Mouse (Mus musculus): ENCODE results near the gene Pdf.
"Not testable (repeated sequence)": the region's sequence is repeated elsewhere in the genome, so short reads cannot be mapped to it uniquely, and the experiment has no call there.

Pdf gene

DNA sequence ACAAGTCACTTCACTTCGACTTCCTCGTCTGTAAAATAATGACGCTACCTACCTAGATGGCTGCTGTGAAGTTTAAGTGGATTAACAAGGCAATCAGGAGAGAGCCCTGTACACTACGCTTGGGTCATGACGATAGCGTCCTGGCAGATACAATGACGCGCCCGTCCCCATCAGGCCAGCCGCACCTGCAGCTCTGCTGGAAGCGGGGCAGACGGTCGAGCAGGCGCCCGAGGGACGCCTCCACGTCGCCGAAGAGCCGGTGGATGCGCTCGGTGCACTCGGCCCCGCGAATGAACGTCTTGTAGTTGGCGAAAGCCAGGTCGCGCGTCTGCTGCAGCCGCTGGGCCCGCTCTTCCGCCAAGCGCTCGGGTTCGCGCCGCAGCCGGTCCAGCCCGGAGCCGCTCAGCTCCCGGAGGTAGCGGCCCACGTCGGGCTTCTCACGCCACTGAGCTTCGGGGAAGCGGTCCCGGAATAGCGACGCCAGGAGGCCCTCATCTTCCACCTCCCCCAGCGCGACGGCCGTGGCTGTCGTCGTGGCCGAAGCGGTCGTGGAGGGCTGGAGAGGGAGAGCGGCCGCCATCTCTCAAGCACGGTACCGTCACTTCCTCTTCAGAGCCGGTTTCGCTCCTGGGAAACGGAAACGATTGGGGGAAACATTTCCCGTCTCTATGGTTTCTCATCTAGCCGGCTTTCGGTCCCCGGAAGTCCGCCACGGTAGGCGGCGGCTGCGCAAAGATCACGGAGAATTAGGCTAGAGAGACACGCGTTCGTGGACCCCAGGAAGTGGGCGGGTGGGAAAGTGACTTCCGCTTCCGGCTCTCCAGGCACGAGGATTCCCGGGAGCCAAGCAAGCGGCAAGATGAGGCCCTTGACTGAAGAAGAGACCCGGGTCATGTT, 7.9 kb upstream of the Pdf start, which contains the start of the genes Cog8 and Nip7:
Cog8 (minus strand) TSS at position 614 of the 897 bp plus-strand sequence.
Nip7 (plus strand) TSS at position 802 of the 897 bp plus-strand sequence.
- Histone ChIP-seq H3K27me3 (ENCODE audit: control insufficient read depth, insufficient read depth, low read length, poor library complexity, severe bottlenecking) (no peaks in the 10 kb centered on the region), H3K36me3 (ENCODE audit: control insufficient read depth, insufficient read depth, low read length, poor library complexity, severe bottlenecking) (peaks cover 4% of the 10 kb centered on the region)
- DNase-seq (ENCODE audit: low read depth, low spot score), result peak; percentile 97

DNA sequence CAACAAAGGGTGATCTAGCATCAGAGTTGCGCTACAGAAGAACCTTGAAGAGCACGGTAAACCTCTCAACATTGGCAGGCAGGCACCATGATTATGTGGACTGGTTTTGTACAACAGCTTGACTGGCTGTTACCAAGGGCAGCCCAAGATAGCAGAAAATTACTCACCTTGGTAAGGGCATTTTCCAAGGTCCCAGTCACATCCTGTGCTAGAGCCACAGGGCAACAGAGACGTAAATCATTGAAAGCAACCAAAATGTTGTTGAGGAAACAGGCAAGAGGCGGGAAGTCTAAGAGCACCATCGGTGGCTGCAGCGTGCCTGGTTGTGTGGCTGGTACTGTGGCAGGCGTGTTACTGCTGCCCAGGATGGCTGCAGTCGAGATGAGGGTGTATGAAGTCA, 3.6 kb upstream of the Pdf start:
- peaks cover 7% of the 10 kb centered on the region for H3K36me3 ChIP-seq (ENCODE audit: control insufficient read depth, insufficient read depth, low read length, poor library complexity, severe bottlenecking)
- H3K27me3 ChIP-seq (ENCODE audit: control insufficient read depth, insufficient read depth, low read length, poor library complexity, severe bottlenecking), result no peaks in the 10 kb centered on the region
- no peak for DNase-seq (ENCODE audit: low read depth, low spot score)

DNA sequence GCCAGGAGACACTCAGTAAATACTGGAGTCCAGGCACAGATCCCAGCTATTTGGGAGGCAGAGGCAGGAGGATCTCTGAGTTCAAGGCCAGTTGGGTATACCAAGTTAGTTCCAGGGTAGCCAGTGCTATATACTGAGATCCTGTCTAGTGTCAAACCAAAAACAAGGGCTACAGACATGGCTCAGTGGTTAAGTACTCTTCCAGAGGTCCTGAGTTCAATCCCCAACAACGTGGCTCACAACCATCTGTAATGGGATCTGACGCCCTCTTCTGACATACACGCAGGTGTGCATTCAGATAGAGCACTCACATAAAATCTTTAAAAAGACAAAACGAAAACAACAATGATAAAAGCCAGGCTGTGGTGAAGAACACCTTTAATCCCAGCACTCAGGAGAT, 1.1 kb upstream of the Pdf start:
- peaks cover 16% of the 10 kb centered on the region for H3K36me3 ChIP-seq (ENCODE audit: control insufficient read depth, insufficient read depth, low read length, poor library complexity, severe bottlenecking)
- no peak for DNase-seq (ENCODE audit: low read depth, low spot score)
- H3K27me3 ChIP-seq (ENCODE audit: control insufficient read depth, insufficient read depth, low read length, poor library complexity, severe bottlenecking), result no peaks in the 10 kb centered on the region

DNA sequence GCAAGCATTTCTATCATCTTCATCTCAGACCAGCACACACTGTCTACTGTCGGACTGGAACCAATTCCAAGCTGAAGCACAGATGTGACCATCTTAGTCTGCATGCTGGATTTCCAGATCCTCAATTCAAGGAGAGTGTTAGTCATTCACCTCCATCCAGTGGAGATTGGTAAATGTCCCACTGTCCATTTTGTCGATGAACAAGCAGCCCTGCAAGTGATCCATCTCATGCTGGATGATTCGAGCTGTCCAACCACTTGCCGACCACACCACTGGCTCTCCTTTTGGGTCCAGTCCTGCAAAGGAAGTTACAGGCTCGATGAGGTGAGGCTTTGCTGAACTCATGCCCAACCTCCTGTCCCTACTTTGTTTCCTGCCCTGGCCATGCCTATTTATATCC, 1.4 kb downstream of the Pdf start:
- Histone ChIP-seq H3K36me3 (ENCODE audit: control insufficient read depth, insufficient read depth, low read length, poor library complexity, severe bottlenecking) (peaks cover 14% of the 10 kb centered on the region), H3K27me3 (ENCODE audit: control insufficient read depth, insufficient read depth, low read length, poor library complexity, severe bottlenecking) (no peaks in the 10 kb centered on the region)
- DNase-seq (ENCODE audit: low read depth, low spot score), result no peak

DNA sequence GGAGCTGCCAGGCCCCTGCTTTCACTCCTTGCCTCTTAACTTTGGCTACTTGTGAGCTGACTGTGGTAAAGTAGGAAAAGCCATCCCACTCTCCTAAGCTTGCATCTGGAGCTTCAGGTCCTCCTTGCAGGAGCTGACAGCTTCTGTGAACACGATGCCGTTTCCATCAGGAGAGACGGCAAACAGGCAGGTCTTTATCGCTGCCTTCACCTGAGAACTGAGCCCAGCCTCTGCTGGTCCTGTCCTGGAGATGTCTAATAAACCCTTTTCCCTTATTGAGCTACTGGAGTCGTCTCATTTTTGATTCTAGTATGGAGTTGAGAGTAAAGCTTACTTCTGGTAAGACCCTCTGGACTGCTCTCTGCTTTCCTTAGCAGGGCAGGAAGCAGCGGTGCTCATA, 2.9 kb downstream of the Pdf start:
- H3K27me3 ChIP-seq (ENCODE audit: control insufficient read depth, insufficient read depth, low read length, poor library complexity, severe bottlenecking), result no peaks in the 10 kb centered on the region
- H3K36me3 ChIP-seq (ENCODE audit: control insufficient read depth, insufficient read depth, low read length, poor library complexity, severe bottlenecking), result peaks cover 17% of the 10 kb centered on the region
- DNase-seq (ENCODE audit: low read depth, low spot score), result no peak

DNA sequence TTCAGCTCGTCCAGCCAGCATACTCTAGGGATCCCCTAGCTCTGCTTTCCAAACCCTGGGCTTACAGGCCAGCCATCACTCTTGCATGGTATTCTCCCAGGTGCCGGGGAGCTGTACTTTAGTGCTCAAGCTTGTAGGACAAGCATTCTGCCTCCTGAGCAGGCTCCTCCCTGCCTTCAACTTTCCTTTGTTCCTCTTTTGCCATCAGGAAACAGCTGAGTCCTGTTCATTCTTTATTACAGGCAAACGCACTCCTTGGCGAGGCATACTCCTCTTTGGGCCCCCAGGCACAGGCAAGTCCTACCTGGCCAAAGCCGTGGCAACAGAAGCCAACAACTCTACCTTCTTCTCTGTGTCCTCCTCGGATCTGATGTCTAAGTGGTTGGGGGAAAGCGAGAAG, 7.8 kb downstream of the Pdf start:
- Histone ChIP-seq H3K36me3 (ENCODE audit: control insufficient read depth, insufficient read depth, low read length, poor library complexity, severe bottlenecking) (peaks cover 16% of the 10 kb centered on the region), H3K27me3 (ENCODE audit: control insufficient read depth, insufficient read depth, low read length, poor library complexity, severe bottlenecking) (no peaks in the 10 kb centered on the region)
- no peak for DNase-seq (ENCODE audit: low read depth, low spot score)

DNA sequence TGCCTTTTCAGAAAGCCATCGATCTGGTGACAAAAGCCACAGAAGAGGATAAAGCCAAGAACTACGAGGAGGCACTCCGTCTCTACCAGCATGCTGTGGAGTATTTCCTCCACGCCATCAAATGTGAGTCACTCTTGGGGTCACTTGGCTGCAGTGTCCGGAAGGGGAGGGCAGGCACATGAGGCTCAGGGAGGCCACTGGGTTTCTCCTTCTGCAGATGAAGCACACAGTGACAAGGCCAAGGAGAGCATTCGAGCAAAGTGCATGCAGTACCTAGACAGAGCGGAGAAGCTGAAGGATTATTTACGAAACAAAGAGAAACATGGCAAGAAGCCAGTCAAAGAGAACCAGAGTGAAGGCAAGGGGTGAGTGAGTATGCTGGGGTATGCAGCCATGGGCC, 11.8 kb downstream of the Pdf start:
- no peaks in the 10 kb centered on the region for H3K27me3 ChIP-seq (ENCODE audit: control insufficient read depth, insufficient read depth, low read length, poor library complexity, severe bottlenecking)
- no peak for DNase-seq (ENCODE audit: low read depth, low spot score)
- H3K36me3 ChIP-seq (ENCODE audit: control insufficient read depth, insufficient read depth, low read length, poor library complexity, severe bottlenecking), result peaks cover 5% of the 10 kb centered on the region

DNA sequence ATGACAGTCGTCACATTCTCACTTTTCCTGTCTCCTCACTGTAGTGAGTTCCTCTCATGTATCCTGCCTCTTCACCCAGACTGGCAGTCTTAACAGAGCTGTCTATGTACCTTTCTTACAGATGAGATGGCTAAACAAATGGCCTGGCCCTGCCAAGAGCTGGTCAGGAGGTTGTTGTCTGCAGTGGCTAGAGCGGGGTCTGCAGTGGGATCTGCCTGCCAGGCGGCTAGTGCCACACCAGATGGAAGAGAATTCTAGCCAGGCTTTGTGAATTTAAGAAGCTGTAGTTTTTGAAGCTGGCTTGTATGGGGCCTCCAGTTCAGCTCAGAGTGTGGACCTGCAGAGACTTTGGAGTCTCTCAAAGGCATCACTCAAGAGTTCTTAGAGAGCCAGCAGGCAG, 12.8 kb downstream of the Pdf start:
- DNase-seq (ENCODE audit: low read depth, low spot score), result no peak
- no peaks in the 10 kb centered on the region for H3K27me3 ChIP-seq (ENCODE audit: control insufficient read depth, insufficient read depth, low read length, poor library complexity, severe bottlenecking)
- H3K36me3 ChIP-seq (ENCODE audit: control insufficient read depth, insufficient read depth, low read length, poor library complexity, severe bottlenecking), result peaks cover 3% of the 10 kb centered on the region; the same call in 1 of the 2 replicates

DNA sequence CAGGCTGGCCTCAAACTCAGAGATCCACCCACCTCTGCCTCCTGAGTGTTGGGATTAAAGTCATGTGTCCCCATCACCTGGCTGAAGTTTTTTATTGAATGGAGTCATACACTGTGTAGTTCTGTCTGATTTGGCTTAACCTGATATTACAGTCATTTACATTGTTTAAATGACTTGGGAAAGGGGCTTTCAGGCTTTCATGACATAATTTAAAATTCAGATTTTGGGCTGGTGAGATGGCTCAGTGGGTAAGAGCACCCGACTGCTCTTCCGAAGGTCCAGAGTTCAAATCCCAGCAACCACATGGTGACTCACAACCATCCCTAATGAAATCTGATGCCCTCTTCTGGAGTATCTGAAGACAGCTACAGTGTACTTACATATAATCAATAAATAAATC, 14.8 kb downstream of the Pdf start:
- not testable (repeated sequence) for H3K36me3 ChIP-seq (ENCODE audit: control insufficient read depth, insufficient read depth, low read length, poor library complexity, severe bottlenecking); H3K27me3 ChIP-seq (ENCODE audit: control insufficient read depth, insufficient read depth, low read length, poor library complexity, severe bottlenecking); DNase-seq (ENCODE audit: low read depth, low spot score)

DNA sequence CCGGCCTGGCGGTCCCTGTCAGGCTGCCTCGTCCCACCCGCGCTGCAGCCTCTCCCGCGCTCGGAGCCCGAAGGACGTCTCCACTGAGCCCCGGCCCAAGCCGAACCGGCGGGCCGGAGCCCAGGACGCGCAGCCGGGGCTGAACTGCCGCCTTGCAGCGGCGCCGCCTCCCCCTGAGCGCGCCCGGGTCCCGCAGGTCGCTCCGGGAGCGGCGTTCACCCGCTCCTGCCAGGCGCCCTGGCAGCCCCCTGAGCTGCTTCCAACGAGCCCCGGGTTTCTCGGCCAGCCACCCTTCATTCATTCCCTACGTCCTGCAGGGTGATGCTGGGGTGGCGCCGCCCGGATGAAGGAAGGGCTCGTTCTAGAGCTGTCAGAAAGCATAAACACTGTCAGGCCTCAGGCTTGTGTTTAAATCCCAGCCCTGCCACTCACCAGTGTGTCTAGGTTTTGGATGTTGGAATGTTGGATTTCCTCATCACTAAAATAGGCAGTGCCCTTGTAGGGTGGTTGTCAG, 16.8 kb downstream of the Pdf start:
- H3K36me3 ChIP-seq (ENCODE audit: control insufficient read depth, insufficient read depth, low read length, poor library complexity, severe bottlenecking), result no peaks in the 10 kb centered on the region
- DNase-seq (ENCODE audit: low read depth, low spot score), result no peak

DNA sequence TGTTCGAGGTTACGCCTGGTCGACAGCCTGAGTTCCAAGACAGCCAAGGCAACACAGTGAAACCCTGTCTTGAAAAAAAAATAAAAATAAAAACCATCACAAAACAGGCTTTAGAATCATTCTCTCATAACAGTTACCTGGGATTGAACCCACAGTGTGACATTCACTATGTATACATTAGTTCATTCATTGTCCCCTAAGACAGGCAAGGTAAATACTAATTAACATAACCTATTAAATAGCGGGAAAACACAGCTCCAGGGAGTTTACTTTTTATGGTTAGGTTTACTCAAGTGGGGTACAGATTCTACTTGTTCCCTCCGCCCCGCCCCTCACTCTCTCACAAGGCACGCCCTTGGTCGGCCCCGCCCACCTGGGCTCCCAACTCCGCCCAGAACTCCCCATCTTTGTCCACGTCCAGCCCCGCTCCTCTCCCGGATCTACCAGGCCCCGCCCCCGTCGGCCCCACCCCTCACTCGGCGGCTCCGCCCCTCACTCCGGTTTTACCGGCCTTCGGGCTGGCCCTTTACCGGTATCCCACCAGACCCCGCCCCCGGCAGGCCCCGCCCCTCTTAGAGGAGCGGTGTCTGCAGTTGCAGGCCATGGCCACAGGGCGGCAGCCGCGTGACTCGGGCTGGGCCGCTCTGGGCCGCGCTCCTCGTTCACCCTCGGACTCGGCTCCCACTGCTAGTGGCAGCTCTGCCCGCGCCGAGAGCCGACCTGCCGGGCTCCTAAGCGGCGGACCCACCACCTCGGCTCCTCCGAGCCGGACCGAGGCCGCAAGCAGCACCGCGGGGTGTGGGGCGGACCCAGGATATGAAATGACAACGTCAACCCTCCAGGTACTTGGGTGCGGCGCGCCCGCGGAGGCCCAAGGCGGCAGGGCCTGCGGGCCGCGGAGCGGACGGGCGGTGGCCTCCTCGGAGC, 17.5 kb downstream of the Pdf start, which contains the start of gene Vps4a:
Vps4a (plus strand) TSS at position 573 of the 927 bp plus-strand sequence.
- peak; percentile 95 for DNase-seq (ENCODE audit: low read depth, low spot score)

More for the DNA sequence above, 16.8 kb downstream of the Pdf start:
- H3K27me3 ChIP-seq (ENCODE audit: control insufficient read depth, insufficient read depth, low read length, poor library complexity, severe bottlenecking), result no peaks in the 10 kb centered on the region

DNA sequence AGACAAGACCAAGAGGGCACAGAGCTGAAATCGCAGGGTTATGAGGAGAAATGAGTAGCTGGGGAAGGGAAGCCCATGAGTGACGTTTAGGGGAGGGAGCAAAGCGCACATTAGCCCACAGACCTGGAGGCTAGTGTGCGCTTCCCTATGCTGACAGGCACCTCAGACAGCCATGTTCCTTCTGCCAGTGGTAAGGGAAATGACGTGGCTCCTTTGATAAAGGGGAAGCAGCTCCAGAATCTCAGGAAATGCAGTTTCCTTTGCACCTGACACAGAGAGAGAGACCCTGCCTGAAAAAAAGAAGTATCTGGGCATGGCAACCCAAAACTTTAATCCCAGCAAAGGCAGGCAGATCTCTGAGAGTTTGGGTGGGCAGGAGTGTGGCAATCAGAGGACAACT, 18.4 kb downstream of the Pdf start:
- no peaks in the 10 kb centered on the region for H3K36me3 ChIP-seq (ENCODE audit: control insufficient read depth, insufficient read depth, low read length, poor library complexity, severe bottlenecking)
- no peaks in the 10 kb centered on the region for H3K27me3 ChIP-seq (ENCODE audit: control insufficient read depth, insufficient read depth, low read length, poor library complexity, severe bottlenecking)
- DNase-seq (ENCODE audit: low read depth, low spot score), result peak; percentile 62

More for the DNA sequence above, 17.5 kb downstream of the Pdf start, which contains the start of gene Vps4a:
- Histone ChIP-seq H3K27me3 (ENCODE audit: control insufficient read depth, insufficient read depth, low read length, poor library complexity, severe bottlenecking) (no peaks in the 10 kb centered on the region), H3K36me3 (ENCODE audit: control insufficient read depth, insufficient read depth, low read length, poor library complexity, severe bottlenecking) (no peaks in the 10 kb centered on the region)

DNA sequence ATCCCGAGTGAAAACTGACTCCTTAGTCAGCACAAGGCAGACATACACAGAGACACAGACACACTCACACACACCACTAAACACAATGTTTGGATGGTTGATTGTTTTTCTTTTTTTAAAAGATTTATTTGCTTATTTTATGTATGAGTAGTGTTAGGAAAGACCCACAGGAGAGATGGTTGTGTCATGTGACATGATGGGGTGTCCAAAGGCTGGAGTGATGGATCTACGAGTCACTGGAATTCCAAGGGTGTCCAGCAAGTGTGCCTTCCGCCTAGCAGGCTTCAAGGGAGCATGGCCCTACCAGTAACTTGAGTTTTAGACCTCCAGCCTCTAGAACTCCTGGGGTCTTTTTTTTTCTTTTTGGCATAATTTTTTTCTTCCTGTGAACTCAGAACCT, 19.1 kb downstream of the Pdf start:
- no peaks in the 10 kb centered on the region for H3K36me3 ChIP-seq (ENCODE audit: control insufficient read depth, insufficient read depth, low read length, poor library complexity, severe bottlenecking)
- no peaks in the 10 kb centered on the region for H3K27me3 ChIP-seq (ENCODE audit: control insufficient read depth, insufficient read depth, low read length, poor library complexity, severe bottlenecking)
- DNase-seq (ENCODE audit: low read depth, low spot score), result no peak

DNA sequence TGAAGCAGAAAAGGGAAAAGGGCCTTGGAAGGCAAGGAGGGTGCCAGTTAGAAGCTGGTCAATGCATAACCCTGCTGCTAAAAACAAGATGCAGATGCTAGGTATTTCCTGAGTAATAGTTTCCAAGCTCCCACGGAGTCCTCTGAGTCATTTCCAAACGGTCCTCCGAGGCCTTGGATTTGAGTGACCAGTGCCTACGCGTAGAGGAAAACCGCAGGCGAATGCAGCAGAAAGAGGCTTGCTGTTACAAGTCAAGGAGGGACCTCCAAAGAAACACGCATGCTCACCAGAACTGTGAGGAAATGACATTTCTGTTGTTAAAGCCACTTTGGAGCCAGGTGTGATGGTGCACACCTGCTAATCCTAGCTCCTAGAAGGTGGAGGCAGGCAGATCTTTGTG, 24.9 kb downstream of the Pdf start:
- no peaks in the 10 kb centered on the region for H3K36me3 ChIP-seq (ENCODE audit: control insufficient read depth, insufficient read depth, low read length, poor library complexity, severe bottlenecking)
- H3K27me3 ChIP-seq (ENCODE audit: control insufficient read depth, insufficient read depth, low read length, poor library complexity, severe bottlenecking), result no peaks in the 10 kb centered on the region
- DNase-seq (ENCODE audit: low read depth, low spot score), result no peak
